Mouse (Mus musculus) CH12.LX (cell line): ENCODE data around the gene Vwa5b1.

Experiments used
- CTCF ChIP-seq, 2 experiments: IDR thresholded peaks in 1 of 2; conservative IDR thresholded peaks in 1 of 2; 2 replicates each; pipeline ENCODE4 v1.5.1; 2011 to 2012; ENCODE audit warnings: low read depth in 2 of 2, low read length in 2 of 2, improper control_type of control experiment in 1 of 2, inconsistent platforms in 1 of 2, mild to moderate bottlenecking in 1 of 2, moderate library complexity in 1 of 2
- EP300 ChIP-seq: IDR thresholded peaks from 2 replicates; pipeline ENCODE4 v1.6.1; 2011; ENCODE audit warnings: low read length, improper control_type of control experiment
- MAFK ChIP-seq: IDR thresholded peaks from 2 replicates; pipeline ENCODE4 v1.6.1; 2011; ENCODE audit warnings: low read length, improper control_type of control experiment; ENCODE audit not compliant: insufficient replicate concordance
- MXI1 ChIP-seq: IDR thresholded peaks from 2 replicates; pipeline ENCODE4 v1.6.1; 2011; ENCODE audit warnings: mild to moderate bottlenecking, low read depth, low read length, improper control_type of control experiment
- NELFE ChIP-seq: IDR thresholded peaks from 2 replicates; pipeline ENCODE4 v1.6.1; 2011; ENCODE audit warnings: low read depth, low read length, improper control_type of control experiment
- NRF1 ChIP-seq: IDR thresholded peaks from 2 replicates; pipeline ENCODE4 v1.6.1; 2014; ENCODE audit warnings: low read depth, mild to moderate bottlenecking, inconsistent platforms, low read length, improper control_type of control experiment, moderate library complexity
- POLR2A ChIP-seq: IDR thresholded peaks from 2 replicates; pipeline ENCODE4 v1.6.1; 2011; ENCODE audit warnings: low read depth, mild to moderate bottlenecking, improper control_type of control experiment, low read length
- POLR2AphosphoS2 ChIP-seq: IDR thresholded peaks from 2 replicates; pipeline ENCODE4 v1.6.1; 2011; ENCODE audit warnings: low read depth, low read length, improper control_type of control experiment
- USF1 ChIP-seq: IDR thresholded peaks from 2 replicates; pipeline ENCODE4 v1.6.1; 2014; ENCODE audit warnings: low read depth, mild to moderate bottlenecking, inconsistent platforms, low read length, improper control_type of control experiment

DNA sequence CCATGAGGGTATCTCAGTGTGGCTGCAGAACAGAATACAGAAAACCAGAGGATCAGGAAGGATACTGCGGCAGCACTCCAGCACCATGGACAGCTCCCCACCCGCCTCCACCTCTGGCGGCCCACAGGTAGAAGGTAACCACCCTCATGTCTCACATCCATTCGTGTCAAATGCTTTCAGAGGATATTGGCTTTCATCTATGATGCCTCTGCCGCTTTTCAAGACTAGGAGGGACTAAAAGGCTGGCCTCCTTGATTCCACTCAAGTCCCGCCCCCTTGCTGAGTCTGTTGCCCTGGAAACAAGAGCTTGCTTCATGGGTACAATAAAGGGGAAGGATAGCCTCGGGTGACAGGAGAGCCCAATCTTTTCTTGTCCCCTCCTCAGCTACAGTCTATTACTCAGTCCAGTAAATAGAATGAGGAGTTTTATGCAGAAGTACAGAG is 37.8 kb downstream of the Vwa5b1 start:
- TF ChIP-seq EP300 (no peak), MXI1 (no peak), CTCF (conservative IDR thresholded peaks at IDR 0.05 in 1 of 2, IDR thresholded peaks at IDR 0.05 in 1 of 2; ENCODE audit: low read depth in 2 of 2, low read length in 2 of 2) (no peak), POLR2AphosphoS2 (no peak), POLR2A (no peak), USF1 (no peak), NELFE (no peak), MAFK (no peak), NRF1 (no peak)
